Comparison of ENCODE assay signal across 13 mouse cellular contexts in the genomic region with DNA sequence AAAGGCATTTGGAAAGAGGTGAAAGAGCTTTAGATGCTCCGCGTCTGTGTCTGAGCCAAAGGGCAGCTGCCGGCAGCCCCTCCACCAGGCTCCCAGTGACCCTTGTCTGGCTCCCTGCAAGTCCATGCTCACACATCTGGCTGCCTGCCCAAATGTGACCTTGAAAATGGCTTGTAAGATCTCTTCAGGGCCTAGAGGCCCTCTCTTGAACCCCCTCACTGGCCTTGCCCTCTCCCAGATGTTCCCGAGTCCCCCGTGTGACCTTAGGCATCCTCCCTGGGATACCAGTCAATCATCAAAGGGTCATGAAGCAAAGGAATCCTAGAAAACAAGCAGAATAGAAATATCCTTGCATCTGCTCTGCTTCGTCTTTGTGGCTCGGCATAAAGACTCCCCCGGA.
A peak's percentile ranks its signal among the peaks of the same experiment; 100 is the strongest.
DNase-seq lines count a peak whose midpoint lies in the region; ATAC-seq lines count a peak whose summit lies in the region.
"Had no signal": no experiment of that assay in that cellular context is flagged by ENCODE, and none has a peak within 500 bp of the region (broad histone marks: within the 10 kb centered on the region; RNA-seq: fewer than 3 reads in every experiment).

No protein-coding gene starts in this region.

- H3K27me3 ChIP-seq in kidney, embryonic 15.5 days, result no peaks in the 10 kb centered on the region
- H3K27me3 ChIP-seq: CH12.LX; limb, embryonic 13.5 days had no signal

- no peak overlapping the region for H3K9ac ChIP-seq in kidney, embryonic 15.5 days
- H3K9ac ChIP-seq: limb, embryonic 13.5 days had no signal

- no peak overlapping the region for H3K27ac ChIP-seq in kidney, embryonic 15.5 days
- H3K27ac ChIP-seq: limb, embryonic 13.5 days had no signal

- H3K4me1 ChIP-seq in kidney, embryonic 15.5 days, result peaks cover 23% of the 10 kb centered on the region

- no peak for ATAC-seq in kidney, embryonic 15.5 days (replicated peaks; ENCODE audit: low FRiP score)
- no peak for ATAC-seq in CD4-positive, CD25-positive, alpha-beta regulatory T cell, adult 4 months

- H3K36me3 ChIP-seq in kidney, embryonic 15.5 days, result no peaks in the 10 kb centered on the region
- H3K36me3 ChIP-seq: limb, embryonic 13.5 days had no signal

- DNase-seq in kidney, postnatal 4 days, result peak; percentile 44 to 60
- peak; percentile 6 for DNase-seq in spleen, postnatal 36 days (ENCODE audit: low spot score in 2 of 2)
- no peak for DNase-seq in spleen, postnatal 10 days (ENCODE audit: low spot score in 2 of 2)
- peak; percentile 52 for DNase-seq in embryo, embryonic 9.5 days (ENCODE audit: extremely low spot score)
- peak; percentile 64 for DNase-seq in ovary, postnatal 36 days (ENCODE audit: low spot score)
- no peak for DNase-seq in thymus, postnatal 10 days (ENCODE audit: low spot score in 2 of 2)
- DNase-seq: heart, postnatal 14 days; kidney, adult 2 months had no signal

- WGBS in kidney, embryonic 15.5 days, result 28% methylated on average over 8 of the region's 8 CpGs

- no peaks in the 10 kb centered on the region for H3K9me3 ChIP-seq in kidney, embryonic 15.5 days (replicated peaks)
- H3K9me3 ChIP-seq: limb, embryonic 13.5 days had no signal

- no peak overlapping the region for H3K4me2 ChIP-seq in kidney, embryonic 15.5 days
- H3K4me2 ChIP-seq: limb, embryonic 13.5 days had no signal

- no peak overlapping the region for H3K4me3 ChIP-seq in kidney, embryonic 15.5 days (replicated peaks)
- H3K4me3 ChIP-seq: limb, embryonic 13.5 days; myocyte had no signal

Comparison
In these comparisons a context has a peak if more than half of its experiments do, and no peak if none do; other contexts are left out.
1. DNase-seq: peak in kidney, postnatal 4 days (2 of 2), spleen, postnatal 36 days (2 of 2), embryo, embryonic 9.5 days (single experiment) and ovary, postnatal 36 days (single experiment); none in spleen, postnatal 10 days (0 of 2) and thymus, postnatal 10 days (0 of 2).